Mouse (Mus musculus) lung, adult 18-20 months (tissue): ENCODE results near the gene Cab39l.
A peak's percentile ranks its signal among the peaks of the same experiment; 100 is the strongest.

Experiments used
- DNase-seq, 2 experiments: peaks; one replicate each; pipeline ENCODE4 v3.0.0; 2022; ENCODE audit warnings: mixed read lengths in 2 of 2

Gene Cab39l

DNA sequence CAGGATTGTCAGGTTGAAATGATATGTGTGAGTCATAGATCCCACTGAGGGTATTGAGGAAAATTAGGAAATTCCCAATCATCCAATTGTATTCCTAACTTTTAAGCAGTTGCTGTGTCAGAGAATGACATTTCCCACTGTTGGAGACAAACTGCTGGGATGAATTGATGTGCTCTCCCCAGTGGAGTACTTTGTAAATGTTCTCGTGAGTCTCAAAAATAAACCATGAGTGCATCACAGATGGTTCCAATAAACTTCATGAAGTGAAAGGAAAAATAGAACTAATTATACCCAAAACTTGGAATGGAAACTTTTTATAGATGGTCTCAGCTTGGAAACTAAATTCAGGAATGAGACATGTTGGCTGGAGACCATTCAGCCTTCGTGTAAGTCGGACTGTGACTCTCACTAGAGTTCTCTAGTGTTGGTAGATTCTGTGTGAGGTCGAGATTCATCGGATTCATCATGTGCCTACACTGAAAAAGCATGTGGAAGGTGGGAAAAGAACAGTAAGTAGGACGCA lies 73.2 kb downstream of the Cab39l start:
- no peak for DNase-seq

DNA sequence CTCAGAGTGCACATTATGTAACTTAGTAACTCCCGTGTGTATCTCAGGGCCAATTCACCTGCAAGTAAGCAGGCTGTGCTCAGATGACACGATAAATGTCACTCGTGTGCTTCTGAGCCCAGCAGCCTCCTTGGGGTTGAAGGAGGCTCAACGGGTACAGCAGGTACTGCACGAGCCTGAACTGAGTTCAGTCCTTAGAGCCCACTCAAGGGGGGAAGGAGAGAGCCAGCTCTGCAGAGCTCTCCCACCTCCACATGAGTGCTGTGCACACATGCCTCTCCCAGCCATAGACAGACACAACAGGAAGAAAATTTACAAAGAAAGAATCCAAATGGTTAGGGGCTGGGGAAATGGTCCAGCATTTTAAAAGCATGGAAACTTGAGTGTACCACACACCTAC lies 85.1 kb downstream of the Cab39l start:
- peak in 1 of 2 experiments; percentile 21 for DNase-seq

DNA sequence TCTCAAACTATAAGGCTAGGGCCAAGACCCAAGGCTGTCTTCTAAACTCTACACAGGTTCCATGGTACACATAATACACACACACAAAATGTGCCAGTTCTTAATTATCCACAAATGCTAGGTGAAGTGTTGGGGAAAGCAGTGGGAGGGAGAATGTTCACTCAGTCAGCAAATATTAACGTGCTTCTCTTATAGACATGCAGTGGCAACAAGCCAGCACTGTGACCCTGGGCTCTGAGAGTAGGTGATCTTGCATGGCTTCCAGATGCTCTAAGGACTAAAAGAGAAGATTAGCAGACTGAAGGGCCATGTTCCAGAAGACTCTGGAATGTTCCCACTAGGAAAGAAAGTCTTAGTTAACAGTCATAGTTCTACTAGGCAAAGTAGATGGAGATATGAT lies 90.0 kb downstream of the Cab39l start:
- no peak for DNase-seq

DNA sequence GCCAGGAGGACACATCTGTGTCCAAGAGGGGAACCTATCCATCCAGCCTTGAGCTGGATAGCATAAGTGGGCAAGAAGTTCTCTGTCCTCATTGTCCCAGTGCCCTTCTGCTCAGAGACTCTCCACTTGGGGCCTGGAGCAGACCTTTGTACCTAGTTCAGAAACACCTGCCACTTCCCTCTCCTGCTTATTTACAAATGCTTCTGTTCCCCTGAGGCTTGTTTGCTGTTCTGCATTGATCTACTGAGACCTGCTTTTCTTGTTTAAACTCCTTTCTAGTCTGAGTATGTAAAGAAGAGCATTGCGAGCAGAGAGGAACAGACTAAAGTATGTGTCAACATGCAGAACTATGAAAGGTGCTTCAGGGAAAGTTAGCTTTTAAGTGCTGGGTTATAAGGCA lies 92.2 kb downstream of the Cab39l start:
- DNase-seq = peak in 1 of 2 experiments; percentile 42

DNA sequence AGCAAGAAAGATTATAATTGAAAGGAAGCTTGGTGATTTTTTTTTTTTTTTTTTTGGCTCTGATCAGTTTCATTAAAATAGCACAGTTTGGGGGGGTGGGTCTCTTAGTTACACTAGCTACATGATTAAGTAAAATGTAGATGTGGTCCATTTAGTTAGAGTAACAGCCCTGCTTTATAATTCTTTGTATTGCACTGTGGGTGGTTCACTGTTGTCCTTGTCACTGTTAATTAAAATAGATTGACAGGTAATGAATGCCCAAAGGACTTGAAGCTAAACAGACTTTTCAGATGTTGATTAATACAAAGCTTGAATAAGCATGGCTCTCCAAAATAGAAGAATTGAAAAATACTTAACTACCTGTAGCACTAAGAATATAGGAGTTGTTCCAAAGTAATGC lies 93.1 kb downstream of the Cab39l start:
- no peak for DNase-seq

DNA sequence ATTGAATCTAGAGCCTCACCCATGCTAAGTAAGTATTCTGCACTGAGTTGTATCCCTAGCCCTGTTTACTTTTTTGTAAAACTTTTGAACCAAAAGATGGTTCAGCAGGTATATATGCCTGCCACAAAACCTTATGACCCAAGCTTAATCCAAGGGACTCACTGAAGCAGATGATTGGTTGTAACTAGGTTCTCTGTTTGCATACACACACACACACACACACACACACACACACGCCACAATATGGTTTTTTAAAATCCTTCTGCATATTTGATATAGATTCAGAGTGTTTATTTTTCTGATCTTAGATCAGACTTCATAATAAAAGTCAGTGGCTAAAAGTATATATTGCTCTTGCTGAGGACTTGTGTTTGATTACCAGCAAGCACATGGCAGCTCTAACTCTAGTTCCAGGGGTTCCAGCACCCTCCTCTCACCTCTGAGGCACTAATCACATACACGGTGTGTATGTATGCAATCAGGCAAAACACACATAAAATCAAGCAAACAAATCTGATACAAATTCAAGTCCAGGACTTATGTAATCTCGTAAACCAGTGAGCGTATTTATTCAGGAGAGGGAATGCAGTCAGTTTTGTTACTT lies 97.2 kb downstream of the Cab39l start:
- DNase-seq = no peak

DNA sequence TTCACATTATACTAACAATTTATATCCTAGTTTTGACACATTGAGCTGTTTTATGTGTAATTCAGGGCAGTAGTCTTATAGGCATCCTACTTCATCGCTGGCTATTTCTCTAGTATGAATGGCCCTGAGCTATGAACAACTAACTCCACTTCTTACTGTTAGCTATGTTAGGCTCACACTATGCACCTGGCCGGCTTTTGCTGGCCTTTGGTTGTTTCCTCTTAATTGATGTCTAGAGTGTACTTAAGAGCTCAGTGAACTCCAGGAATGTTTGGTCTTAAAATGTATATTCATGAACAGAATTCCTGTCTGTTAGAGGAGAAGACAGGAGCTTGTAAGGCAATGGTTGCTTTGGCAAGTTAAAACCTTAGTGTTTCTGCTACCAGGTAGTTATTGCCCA lies 99.5 kb downstream of the Cab39l start:
- no peak for DNase-seq

DNA sequence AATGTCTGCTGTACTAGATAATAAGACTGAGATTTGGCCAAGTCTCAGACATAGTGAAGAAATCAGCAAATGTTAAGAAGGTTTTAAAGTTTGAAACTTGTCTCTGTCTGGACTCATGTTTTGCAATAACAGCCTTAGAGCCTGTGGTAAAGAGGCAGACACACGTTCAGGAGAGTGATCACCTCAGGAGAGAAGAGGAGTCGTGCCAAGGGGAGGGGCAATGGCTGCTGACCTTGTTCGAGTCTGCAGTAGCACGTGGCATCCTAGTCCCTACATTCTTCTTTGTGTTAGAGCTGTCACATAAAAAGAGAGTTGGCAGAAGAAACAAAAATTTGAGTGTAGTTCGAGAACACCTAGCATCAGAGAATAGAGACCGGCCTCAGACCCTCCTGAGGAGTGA lies 100.0 kb downstream of the Cab39l start:
- DNase-seq = no peak

DNA sequence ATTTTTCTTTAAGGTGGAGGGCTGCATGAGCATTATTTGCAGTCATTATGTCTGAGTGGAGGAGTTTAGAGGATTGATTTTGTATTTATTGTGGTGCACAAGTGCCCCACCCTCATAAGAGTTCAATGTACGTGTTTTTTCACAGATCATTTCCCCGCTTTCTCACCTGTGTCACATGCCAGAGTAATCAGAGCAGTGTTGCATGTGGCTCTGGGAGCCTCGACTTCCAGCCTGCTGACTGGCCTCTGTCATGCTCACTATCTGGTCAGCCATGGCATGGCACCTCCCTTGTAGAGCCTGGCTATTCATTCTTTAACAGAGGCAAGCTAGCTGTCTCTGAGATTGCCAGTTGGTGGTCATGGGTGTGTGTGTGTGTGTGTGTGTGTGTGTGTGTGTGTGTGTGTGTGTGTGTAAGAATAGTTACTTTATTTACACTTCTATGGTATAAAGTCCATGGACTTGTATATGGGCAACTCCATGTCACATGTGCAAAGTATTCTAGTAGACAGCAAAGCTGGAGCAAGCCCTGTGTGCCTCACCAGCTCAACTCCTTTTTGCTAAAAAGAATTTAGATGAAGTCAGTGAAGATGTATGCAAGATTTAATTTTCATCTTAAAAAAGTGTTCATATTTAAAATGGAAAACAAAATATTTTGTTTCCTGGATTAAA lies 102.5 kb downstream of the Cab39l start:
- no peak for DNase-seq

DNA sequence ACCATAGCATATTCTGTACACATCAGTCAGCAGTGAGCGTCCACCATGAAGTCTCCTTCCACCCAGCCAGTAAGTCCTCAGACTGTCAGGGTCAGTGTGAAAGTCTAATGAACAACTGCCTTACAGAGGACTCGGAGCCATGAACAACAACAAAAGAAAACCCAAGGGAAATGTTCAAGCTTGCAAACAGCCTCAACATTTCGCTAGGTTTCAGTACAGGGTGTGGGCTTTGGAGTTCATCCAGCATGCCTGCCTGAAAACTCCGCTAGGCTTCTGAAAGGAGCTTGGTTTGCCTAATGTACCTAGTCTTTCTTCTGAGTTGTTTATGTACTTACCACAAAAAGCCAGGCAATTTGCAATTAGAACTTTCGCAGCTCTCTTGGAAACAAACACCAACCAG lies 103.2 kb downstream of the Cab39l start:
- peak; percentile 38 to 61 for DNase-seq

DNA sequence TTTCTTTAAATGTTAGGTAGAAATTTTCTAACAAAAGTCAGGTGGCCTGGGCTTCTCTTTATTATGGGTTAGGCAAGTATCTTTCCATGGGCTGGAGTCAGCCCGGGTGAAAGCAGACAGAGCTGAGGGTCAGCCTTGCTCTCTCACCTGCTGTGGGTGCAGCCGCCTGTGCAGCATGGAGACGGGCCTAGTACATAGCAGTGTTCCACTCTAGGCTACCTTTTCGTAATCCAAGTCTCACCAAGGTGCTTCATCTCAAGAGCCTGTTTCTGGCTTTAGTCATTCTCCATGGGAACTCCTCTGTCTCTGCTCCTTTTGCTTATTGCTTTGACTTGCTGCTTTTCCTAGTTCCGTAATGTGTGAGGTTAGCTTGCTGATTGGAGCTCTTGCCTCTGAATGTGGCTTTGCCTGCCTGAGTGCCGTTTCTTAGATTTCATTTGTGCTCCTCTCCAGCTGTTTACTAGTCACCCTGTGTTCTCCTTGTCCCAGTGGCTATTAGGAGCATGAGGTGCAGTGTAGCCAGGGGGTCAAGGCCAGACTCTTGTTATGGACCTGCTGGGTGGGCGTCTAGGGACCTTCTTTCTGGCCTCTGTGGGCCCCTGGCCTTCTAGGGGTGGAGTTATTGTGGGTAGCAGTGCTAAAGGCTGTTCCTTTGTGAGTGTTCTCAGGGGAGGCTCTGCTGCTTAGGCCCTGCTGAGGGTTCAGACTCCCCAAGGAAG lies 105.5 kb downstream of the Cab39l start:
- DNase-seq = peak in 1 of 2 experiments; percentile 33

DNA sequence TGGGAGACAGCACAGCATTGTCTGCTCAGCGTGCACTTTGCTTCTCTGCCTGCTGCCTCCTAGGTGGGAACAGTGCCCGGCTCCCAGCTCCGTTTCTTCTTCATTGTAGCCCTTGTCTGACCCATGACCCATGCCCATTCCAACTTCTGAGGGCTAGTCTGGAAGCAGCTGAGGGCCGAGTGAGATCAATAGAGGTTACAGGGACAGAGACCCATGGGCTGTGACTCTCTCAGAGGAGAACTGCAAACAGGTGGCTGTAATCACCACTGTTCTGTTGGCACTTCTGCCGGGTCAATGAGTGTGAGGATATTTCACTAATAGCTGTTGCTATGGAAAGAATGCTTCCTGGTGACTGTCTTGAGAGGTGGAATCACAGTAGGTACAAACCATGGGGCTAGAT lies 106.8 kb downstream of the Cab39l start:
- no peak for DNase-seq

DNA sequence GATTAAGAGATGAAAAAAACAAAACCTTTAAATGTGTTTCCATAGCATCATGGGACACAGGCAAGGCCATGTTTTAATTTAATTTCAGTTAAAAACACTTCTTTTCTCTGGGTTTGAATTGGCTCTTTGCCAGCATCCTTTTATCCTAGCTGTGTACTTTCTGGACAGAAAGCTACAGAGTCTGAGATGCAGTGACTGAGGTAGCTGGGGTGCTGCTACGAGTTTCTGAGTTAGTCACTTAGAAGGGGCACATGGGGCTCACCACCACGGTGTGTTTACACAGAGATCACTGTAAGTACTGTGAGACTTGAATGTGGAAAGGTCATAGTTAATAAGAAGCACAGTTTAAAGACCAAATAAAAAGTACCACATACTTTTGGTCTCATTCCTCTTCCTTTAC lies 107.8 kb downstream of the Cab39l start:
- no peak for DNase-seq

DNA sequence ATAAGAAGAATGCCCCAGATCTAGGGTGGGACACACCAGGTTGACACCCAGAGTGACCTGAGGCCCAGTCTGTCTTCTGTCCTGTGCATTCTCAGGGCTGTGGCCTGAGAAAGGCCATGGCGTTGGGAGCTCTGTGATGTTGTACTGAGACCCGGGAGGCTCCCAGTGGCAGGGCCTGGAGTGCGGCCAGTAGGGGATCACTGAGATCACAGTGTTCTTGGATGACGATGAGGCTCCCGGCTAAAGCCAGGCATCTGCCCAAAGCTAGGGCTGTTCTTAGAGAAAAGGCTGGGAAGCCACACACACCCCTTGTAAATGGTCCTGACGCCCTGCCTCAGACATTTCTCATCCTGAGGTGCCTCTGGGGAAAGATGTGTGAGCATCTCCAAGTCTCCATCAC lies 108.3 kb downstream of the Cab39l start:
- peak; percentile 39 to 40 for DNase-seq

DNA sequence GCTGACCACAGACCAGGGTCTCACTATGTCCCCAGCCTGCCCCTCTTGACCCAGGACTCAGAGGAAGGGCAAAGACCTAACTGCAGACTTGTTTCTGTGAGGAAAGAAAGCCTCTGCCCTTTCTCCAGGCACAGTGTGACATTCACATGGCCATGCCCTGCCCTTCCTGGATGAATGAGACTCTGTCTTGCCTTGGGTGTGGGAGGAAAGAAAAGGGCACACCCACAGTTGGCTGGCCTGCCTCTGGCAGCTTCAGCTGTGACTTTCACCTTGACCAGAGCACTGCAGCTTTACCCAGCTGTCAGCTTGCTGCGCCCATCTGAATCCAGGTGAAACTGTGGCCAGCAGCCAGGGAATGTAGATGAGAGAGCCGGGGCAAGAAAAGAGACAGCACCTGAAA lies 110.1 kb downstream of the Cab39l start:
- DNase-seq = peak; percentile 27 to 41

DNA sequence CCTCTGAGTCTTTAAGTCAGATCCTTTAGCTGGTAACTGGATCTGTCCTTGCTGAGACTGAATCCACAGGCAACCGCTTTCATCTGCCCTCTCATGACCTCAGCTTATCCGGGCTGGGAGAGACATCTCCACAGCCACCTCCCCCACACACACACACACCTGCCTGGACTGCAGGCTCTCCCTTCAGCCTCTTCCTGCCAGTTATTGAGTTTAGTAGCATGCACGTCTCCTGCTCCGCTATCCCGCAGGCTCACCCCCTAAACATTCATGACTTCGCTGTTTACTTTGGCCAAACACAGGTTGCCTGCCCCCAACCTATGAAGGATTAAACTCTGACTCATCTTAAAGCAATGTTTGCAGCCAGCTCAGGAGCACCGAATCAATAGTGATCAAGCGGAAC lies 111.2 kb downstream of the Cab39l start:
- DNase-seq = no peak

DNA sequence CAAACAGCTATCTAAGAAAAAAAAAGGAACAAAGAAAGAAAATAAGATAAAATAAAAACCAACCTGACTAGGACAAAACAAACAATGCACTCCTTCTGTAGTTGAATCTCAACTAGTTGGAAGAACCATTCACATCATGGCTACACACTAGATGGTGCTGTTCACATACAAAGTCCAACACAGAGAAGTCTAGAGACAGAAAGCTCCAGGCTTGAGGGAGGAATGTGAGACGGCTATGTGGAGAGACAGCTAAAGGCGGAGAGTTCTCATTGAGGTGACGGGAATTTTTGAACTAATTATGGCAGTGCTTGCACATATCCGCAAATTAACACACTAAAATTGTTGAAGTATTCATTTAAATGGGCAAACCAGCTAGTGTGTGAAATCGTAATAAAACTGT lies 113.3 kb downstream of the Cab39l start:
- DNase-seq = no peak

DNA sequence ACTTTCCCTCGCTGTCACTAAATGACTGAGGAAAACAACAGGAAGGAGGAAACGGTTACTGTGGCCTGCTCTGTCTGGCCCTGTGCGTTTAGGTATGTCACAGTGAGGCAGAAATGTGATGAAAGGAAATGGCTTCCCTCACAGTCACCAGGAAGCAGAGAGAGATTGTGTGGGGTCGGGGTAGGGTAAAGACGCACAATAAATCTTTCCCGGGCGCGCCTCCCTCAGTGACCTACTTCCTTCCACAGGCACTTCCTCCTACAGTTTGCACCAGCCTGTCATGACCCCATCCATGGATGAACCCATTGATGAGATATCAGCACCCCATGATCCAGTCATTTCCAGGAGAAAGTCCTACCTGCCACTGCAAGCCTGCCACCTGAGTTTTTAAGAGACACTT lies 114.2 kb downstream of the Cab39l start:
- DNase-seq = no peak

DNA sequence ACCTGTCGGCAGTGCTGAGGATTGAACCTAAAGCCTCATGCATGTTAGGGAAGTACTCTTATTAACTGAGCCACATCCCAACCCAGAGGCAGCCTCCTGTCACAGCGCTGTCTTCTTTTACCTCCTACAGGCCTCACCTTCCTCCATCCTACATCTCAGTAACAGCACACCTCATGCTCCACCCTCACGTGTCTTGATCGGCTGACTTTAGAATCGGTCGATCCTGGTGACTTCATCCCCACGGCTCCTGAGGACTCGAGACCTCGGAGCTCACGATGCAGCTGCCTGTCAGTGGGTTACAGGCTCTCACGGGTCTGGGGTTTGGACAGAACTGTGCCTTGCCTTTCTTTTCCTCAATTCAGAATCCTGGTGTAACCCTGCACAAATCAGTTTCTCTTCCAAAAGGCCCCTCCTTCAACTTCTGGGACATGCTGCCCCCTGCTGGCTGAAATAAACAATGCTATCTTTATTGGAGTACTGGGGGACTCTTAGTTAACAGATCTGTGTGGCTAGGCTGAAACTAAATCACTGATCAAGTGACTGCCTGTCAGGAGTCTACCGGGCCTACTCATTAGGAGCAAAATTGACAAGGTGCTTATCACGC lies 115.3 kb downstream of the Cab39l start:
- peak; percentile 63 to 81 for DNase-seq

DNA sequence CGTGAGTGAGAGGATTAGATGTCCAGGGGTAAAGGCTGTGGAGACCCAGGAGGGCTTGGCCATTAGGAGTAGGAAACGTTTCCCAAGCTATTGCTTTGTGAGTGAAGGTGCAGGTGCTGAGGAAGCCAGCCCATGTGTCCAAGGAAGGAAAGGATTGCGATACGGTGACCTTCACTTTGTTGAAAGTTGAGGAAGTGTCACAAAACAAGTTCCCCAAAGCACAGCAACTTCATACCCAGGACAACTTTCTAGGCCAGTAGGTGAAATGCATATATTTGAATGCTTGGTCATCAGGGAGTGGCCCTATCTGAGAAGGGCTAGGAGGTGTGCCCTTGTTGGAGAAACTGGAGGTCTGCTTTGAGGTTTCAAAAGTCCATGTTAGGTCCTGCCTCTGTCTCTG lies 116.3 kb downstream of the Cab39l start:
- DNase-seq = no peak

DNA sequence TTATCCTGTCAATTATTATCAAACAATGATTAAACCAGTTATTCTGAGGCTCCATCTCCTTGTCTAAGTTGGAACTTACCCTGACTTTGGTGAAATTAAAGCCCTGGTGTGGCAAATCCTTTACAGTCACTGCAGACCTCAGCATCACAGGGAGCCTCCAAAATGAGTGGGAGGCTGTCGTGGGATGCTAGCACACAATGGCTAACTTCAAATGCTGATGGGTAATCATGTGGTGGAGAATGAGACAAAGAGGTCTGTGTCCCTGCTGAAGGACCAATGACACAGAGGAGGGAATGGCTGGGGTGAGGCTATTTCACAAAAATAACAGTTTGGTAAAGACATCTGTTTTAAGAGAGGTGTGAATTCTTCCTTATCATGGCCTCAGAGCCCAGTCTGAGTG lies 117.1 kb downstream of the Cab39l start:
- DNase-seq = no peak

DNA sequence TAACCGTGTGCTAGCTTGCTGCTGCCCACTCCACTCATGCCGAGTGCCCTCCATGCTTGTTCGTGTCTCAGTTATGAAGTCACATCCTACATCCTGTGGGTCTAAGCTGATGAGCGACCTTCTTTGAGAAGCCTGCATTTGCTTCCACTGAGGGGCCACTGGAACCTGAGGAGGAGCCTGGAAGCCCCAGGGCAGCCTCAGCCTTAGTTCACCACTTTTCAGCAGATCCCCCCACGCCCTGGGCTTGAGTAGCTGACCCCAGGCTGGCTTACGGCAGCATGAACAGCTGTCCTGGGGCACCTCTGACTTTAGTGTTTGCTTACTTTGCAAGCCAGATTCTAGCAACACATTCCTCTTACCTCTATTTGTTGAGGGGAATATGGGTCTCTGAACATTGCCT lies 126.0 kb downstream of the Cab39l start:
- DNase-seq = no peak

DNA sequence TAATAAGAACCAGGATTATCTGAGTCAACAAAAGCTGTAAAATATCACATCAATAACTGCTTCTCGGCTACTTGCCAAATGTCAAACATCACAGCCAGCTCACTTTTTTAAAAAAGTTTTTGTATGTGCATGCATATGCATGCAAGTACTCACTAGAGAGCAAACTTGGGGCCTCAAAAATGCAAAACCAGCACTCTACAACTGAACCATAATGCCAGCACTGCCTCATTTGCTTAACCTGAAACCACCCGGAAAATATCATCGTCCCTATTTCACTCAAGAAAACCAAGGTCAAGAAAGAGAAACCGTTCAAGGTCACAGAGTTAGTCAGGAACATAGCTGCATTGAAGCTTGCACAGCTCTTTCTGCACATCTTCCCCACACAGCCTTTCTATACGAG lies 135.6 kb downstream of the Cab39l start:
- no peak for DNase-seq

DNA sequence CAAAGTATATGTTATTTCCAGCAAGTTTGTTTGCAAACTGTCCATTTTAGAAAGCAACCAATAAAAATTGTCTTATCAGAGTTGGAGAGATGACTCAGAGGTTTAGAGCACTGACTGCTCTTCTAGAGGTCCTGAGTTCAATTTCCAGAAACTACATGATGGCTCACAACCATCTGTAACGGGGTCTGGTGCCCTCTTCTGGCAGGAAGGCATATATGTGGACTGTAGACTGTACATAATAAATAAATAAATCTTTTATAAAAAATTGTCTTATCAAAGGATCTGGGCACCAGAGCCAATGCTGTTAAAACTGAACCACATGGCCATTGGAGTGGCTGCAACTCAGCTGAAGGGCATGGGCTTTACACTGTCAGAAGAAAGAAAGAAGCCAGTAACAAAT lies 149.8 kb downstream of the Cab39l start:
- peak in 1 of 2 experiments; percentile 12 for DNase-seq
